Mouse (Mus musculus): ENCODE measurements around the gene Nqo1. TPM values are rescaled to one million over a fixed set of nuclear protein-coding genes. Genes with fewer than 3 reads are reported as not detected.
A peak's percentile ranks its signal among the peaks of the same experiment; 100 is the strongest.

The Nqo1 gene
- polyA plus RNA-seq, 1 experiment from 2014 or later, result 4.5 TPM

GRCm38 (mm10) chr8:107380734-107381133, 22.3 kb downstream of the Nqo1 start:
- no peak overlapping the region for H3K27ac ChIP-seq
- WGBS, result 86% methylated on average over 8 of the region's 8 CpGs
- no peak overlapping the region for H3K4me3 ChIP-seq
- H3K4me1 ChIP-seq, result no peaks in the 10 kb centered on the region; the same call in 1 of the 2 replicates
- H3K27me3 ChIP-seq (ENCODE audit: insufficient read depth, poor library complexity, severe bottlenecking), result no peaks in the 10 kb centered on the region
- no peaks in the 10 kb centered on the region for H3K9me3 ChIP-seq
- peaks cover 30% of the 10 kb centered on the region for H3K36me3 ChIP-seq
- DNase-seq (ENCODE audit: low spot score), result peak; percentile 71

GRCm38 (mm10) chr8:107377346-107377745, 25.7 kb downstream of the Nqo1 start:
- peaks cover 44% of the 10 kb centered on the region for H3K36me3 ChIP-seq
- H3K4me1 ChIP-seq, result no peaks in the 10 kb centered on the region
- H3K4me3 ChIP-seq, result no peak overlapping the region
- no peaks in the 10 kb centered on the region for H3K9me3 ChIP-seq
- peak; percentile 51 for DNase-seq (ENCODE audit: low spot score)
- no peaks in the 10 kb centered on the region for H3K27me3 ChIP-seq (ENCODE audit: insufficient read depth, poor library complexity, severe bottlenecking)
- 87% methylated on average over 3 of the region's 3 CpGs for WGBS
- no peak overlapping the region for H3K27ac ChIP-seq

GRCm38 (mm10) chr8:107370311-107370710, 32.7 kb downstream of the Nqo1 start:
- Histone ChIP-seq H3K4me1 (0 out of 2 replicates have a peak, but pooled peaks cover 4% of the 10 kb centered on the region), H3K4me3 (no peak overlapping the region), H3K9me3 (no peaks in the 10 kb centered on the region), H3K27me3 (ENCODE audit: insufficient read depth, poor library complexity, severe bottlenecking) (no peaks in the 10 kb centered on the region), H3K36me3 (peaks cover 76% of the 10 kb centered on the region), H3K27ac (no peak overlapping the region)
- peak; percentile 33 for DNase-seq (ENCODE audit: low spot score)
- 80% methylated on average over 4 of the region's 4 CpGs for WGBS

Other genes with a start within 250 kb of the Nqo1 start
- gene Nfat5, start 109.7 kb downstream of the Nqo1 start, polyA plus RNA-seq (2016; fragmentation: Nextera tagmentation; extraction: Ambion mirVana), result 9.6 and 11.2 TPM in 2 replicates
- 57.5 and 80.1 TPM in 2 replicates for gene Nob1, start 21.8 kb upstream of the Nqo1 start, polyA plus RNA-seq (2016; fragmentation: Nextera tagmentation; extraction: Ambion mirVana)
- gene Wwp2, start 33.2 kb upstream of the Nqo1 start, polyA plus RNA-seq (2016; fragmentation: Nextera tagmentation; extraction: Ambion mirVana), result 38.9 and 46.4 TPM in 2 replicates
- 248 and 324 TPM in 2 replicates for gene Psmd7, start 185.3 kb upstream of the Nqo1 start, polyA plus RNA-seq (2016; fragmentation: Nextera tagmentation; extraction: Ambion mirVana)